Mouse (Mus musculus) heart, embryonic 15.5 days (tissue): Measurements from ENCODE around the gene Gm20604. TPM values are rescaled to one million over a fixed set of nuclear protein-coding genes. Genes with fewer than 3 reads are reported as not detected.

ENCODE experiments used
- ATAC-seq: fragments of 200-750 bp; cut with Nextera tagmentation; replicated peaks from 2 replicates; pipeline ENCODE4 v1.8.0; 2017; ENCODE audit warnings: low read depth, moderate TSS enrichment; ENCODE audit not compliant: insufficient number of reproducible peaks, insufficient read depth, low FRiP score
- H3K27ac ChIP-seq: fragments of 300-500 bp; sonication (generic); 2 replicates; pipeline ENCODE4 v1.5.1; 2015; ENCODE audit warnings: mild to moderate bottlenecking, inconsistent platforms
- H3K27me3 ChIP-seq: fragments of 300-500 bp; sonication (generic); 2 replicates; pipeline ENCODE4 v1.6.1; 2015; ENCODE audit warnings: inconsistent platforms
- H3K36me3 ChIP-seq: fragments of 300-500 bp; sonication (generic); 2 replicates; pipeline ENCODE4 v1.6.1; 2015; ENCODE audit warnings: mild to moderate bottlenecking, inconsistent platforms
- H3K4me1 ChIP-seq: fragments of 300-500 bp; sonication (generic); replicated peaks from 2 replicates; pipeline ENCODE4 v1.6.1; 2015; ENCODE audit warnings: inconsistent platforms
- H3K4me2 ChIP-seq: fragments of 300-500 bp; sonication (generic); 2 replicates; pipeline ENCODE4 v1.6.1; 2015; ENCODE audit warnings: inconsistent platforms, mild to moderate bottlenecking, moderate library complexity
- H3K4me3 ChIP-seq: fragments of 300-500 bp; sonication (generic); 2 replicates; pipeline ENCODE4 v1.5.1; 2015; ENCODE audit warnings: mild to moderate bottlenecking, inconsistent platforms
- H3K9ac ChIP-seq: fragments of 300-500 bp; sonication (generic); 2 replicates; pipeline ENCODE4 v1.6.1; 2015; ENCODE audit warnings: mild to moderate bottlenecking, inconsistent platforms
- H3K9me3 ChIP-seq: fragments of 300-500 bp; sonication (generic); replicated peaks from 2 replicates; pipeline ENCODE4 v1.6.1; 2016; ENCODE audit warnings: inconsistent platforms
- WGBS: fragments of 180-500 bp; shearing (Covaris S2); methylation state at CpG from one replicate; pipeline ENCODE4 v1.1.7; 2015; ENCODE audit warnings: mixed read lengths; 5-methylcytosine and 5-hydroxymethylcytosine counted together
- polyA plus RNA-seq: library from polyadenylated mRNA; unstranded; fragments of >200 nt; fragmentation: Nextera tagmentation; extraction: Ambion mirVana; gene quantifications from 2 replicates; pipeline ENCODE4 v1.2.1, GENCODE M21; 2015

The Gm20604 gene
- polyA plus RNA-seq, 1 experiment from 2014 or later: 15.6 TPM

GRCm38 (mm10) chr12:102704457-102705198, 53.8 kb downstream of the Gm20604 start, which contains the start of gene Itpk1:
Gene Itpk1, minus strand, starts transcription at chr12:102704930.
- WGBS: under 1% methylated on average over 75 of the region's 105 CpGs
- H3K9ac ChIP-seq: peak within 1 kb of the TSS; percentile 90
- peak within 1 kb of the TSS; percentile 95 for H3K4me2 ChIP-seq
- H3K36me3 ChIP-seq: no peaks in the 10 kb centered on the region
- peak; percentile 89 for ATAC-seq
- H3K27me3 ChIP-seq: no peaks in the 10 kb centered on the region
- no peaks in the 10 kb centered on the region for H3K9me3 ChIP-seq
- peak within 1 kb of the TSS; percentile 88 for H3K27ac ChIP-seq
- H3K4me3 ChIP-seq: peak within 1 kb of the TSS; percentile 76
- H3K4me1 ChIP-seq: peaks cover 30% of the 10 kb centered on the region

- Histone ChIP-seq H3K4me2 (peak overlapping the region; percentile 95), H3K4me1 (peaks cover 30% of the 10 kb centered on the region), H3K36me3 (no peaks in the 10 kb centered on the region), H3K4me3 (peak overlapping the region; percentile 76), H3K9me3 (no peaks in the 10 kb centered on the region), H3K9ac (peak overlapping the region; percentile 90), H3K27ac (peak overlapping the region; percentile 62), H3K27me3 (no peaks in the 10 kb centered on the region)
- WGBS: 12% methylated on average over 17 of the region's 17 CpGs
- ATAC-seq: 0 out of 2 replicates have a peak, but pooled peaks have one; percentile 2
Observed at GRCm38 (mm10) chr12:102703921-102704408, 54.5 kb downstream of the Gm20604 start.

GRCm38 (mm10) chr12:102703441-102703840, 55.0 kb downstream of the Gm20604 start:
- peaks cover 31% of the 10 kb centered on the region for H3K4me1 ChIP-seq
- no peak overlapping the region for H3K27ac ChIP-seq
- no peak overlapping the region for H3K9ac ChIP-seq
- H3K9me3 ChIP-seq: no peaks in the 10 kb centered on the region
- no peaks in the 10 kb centered on the region for H3K27me3 ChIP-seq
- peak overlapping the region; percentile 76 for H3K4me3 ChIP-seq
- no peak for ATAC-seq
- 52% methylated on average over 6 of the region's 6 CpGs for WGBS
- no peaks in the 10 kb centered on the region for H3K36me3 ChIP-seq
- H3K4me2 ChIP-seq: peak overlapping the region; percentile 95

- WGBS: 14% methylated on average over 4 of the region's 4 CpGs
- H3K4me2 ChIP-seq: peak overlapping the region; percentile 95
- peaks cover 35% of the 10 kb centered on the region for H3K4me1 ChIP-seq
- H3K4me3 ChIP-seq: peak overlapping the region; percentile 76
- no peak for ATAC-seq
- no peaks in the 10 kb centered on the region for H3K27me3 ChIP-seq
- H3K9me3 ChIP-seq: no peaks in the 10 kb centered on the region
- peak overlapping the region; percentile 54; the same call in 1 of the 2 replicates for H3K27ac ChIP-seq
- peak overlapping the region; percentile 32; the same call in 1 of the 2 replicates for H3K9ac ChIP-seq
- H3K36me3 ChIP-seq: no peaks in the 10 kb centered on the region
Observed at GRCm38 (mm10) chr12:102703111-102703412, 55.4 kb downstream of the Gm20604 start.

- peaks cover 38% of the 10 kb centered on the region for H3K4me1 ChIP-seq
- peak overlapping the region; percentile 32; the same call in 1 of the 2 replicates for H3K9ac ChIP-seq
- no peaks in the 10 kb centered on the region for H3K27me3 ChIP-seq
- H3K27ac ChIP-seq: peak overlapping the region; percentile 54
- H3K9me3 ChIP-seq: no peaks in the 10 kb centered on the region
- peak overlapping the region; percentile 76 for H3K4me3 ChIP-seq
- no peaks in the 10 kb centered on the region for H3K36me3 ChIP-seq
- whole genome bisulfite sequencing: 7% methylated on average over 15 of the region's 15 CpGs
- ATAC-seq: no peak
- H3K4me2 ChIP-seq: peak overlapping the region; percentile 95
Observed at GRCm38 (mm10) chr12:102702356-102703110, 55.9 kb downstream of the Gm20604 start.

- Histone ChIP-seq H3K27ac (no peak overlapping the region), H3K4me1 (peaks cover 45% of the 10 kb centered on the region), H3K4me2 (no peak overlapping the region), H3K4me3 (no peak overlapping the region), H3K9me3 (no peaks in the 10 kb centered on the region), H3K36me3 (no peaks in the 10 kb centered on the region), H3K9ac (no peak overlapping the region), H3K27me3 (no peaks in the 10 kb centered on the region)
- 81% methylated on average over 5 of the region's 5 CpGs for whole genome bisulfite sequencing
- ATAC-seq: no peak
Observed at GRCm38 (mm10) chr12:102701691-102702207, 56.7 kb downstream of the Gm20604 start.

- 62% methylated on average over 12 of the region's 12 CpGs for WGBS
- no peak overlapping the region for H3K27ac ChIP-seq
- peaks cover 45% of the 10 kb centered on the region for H3K4me1 ChIP-seq
- no peaks in the 10 kb centered on the region for H3K27me3 ChIP-seq
- ATAC-seq: no peak
- no peaks in the 10 kb centered on the region for H3K9me3 ChIP-seq
- H3K36me3 ChIP-seq: no peaks in the 10 kb centered on the region
- H3K9ac ChIP-seq: no peak overlapping the region
- no peak overlapping the region for H3K4me3 ChIP-seq
- H3K4me2 ChIP-seq: no peak overlapping the region
Observed at GRCm38 (mm10) chr12:102700453-102700852, 58.0 kb downstream of the Gm20604 start.

GRCm38 (mm10) chr12:102699156-102699555, 59.3 kb downstream of the Gm20604 start:
- peaks cover 44% of the 10 kb centered on the region for H3K4me1 ChIP-seq
- no peak overlapping the region for H3K27ac ChIP-seq
- H3K9ac ChIP-seq: no peak overlapping the region
- no peak overlapping the region for H3K4me2 ChIP-seq
- H3K9me3 ChIP-seq: no peaks in the 10 kb centered on the region
- no peaks in the 10 kb centered on the region for H3K36me3 ChIP-seq
- no peaks in the 10 kb centered on the region for H3K27me3 ChIP-seq
- WGBS: 54% methylated on average over 1 of the region's 1 CpGs
- no peak overlapping the region for H3K4me3 ChIP-seq
- ATAC-seq: no peak

- no peak overlapping the region for H3K27ac ChIP-seq
- no peaks in the 10 kb centered on the region for H3K27me3 ChIP-seq
- H3K9me3 ChIP-seq: no peaks in the 10 kb centered on the region
- 88% methylated on average over 1 of the region's 1 CpGs for WGBS
- H3K4me2 ChIP-seq: no peak overlapping the region
- peak; percentile 44; the same call in 1 of the 2 replicates for ATAC-seq
- no peak overlapping the region for H3K4me3 ChIP-seq
- no peak overlapping the region for H3K9ac ChIP-seq
- peaks cover 34% of the 10 kb centered on the region for H3K4me1 ChIP-seq
- no peaks in the 10 kb centered on the region for H3K36me3 ChIP-seq
Observed at GRCm38 (mm10) chr12:102698089-102698684, 60.3 kb downstream of the Gm20604 start.

GRCm38 (mm10) chr12:102697381-102697780, 61.1 kb downstream of the Gm20604 start:
- Histone ChIP-seq H3K27ac (no peak overlapping the region), H3K9me3 (no peaks in the 10 kb centered on the region), H3K36me3 (no peaks in the 10 kb centered on the region), H3K9ac (no peak overlapping the region), H3K4me3 (no peak overlapping the region), H3K4me1 (peaks cover 29% of the 10 kb centered on the region), H3K27me3 (no peaks in the 10 kb centered on the region), H3K4me2 (no peak overlapping the region)
- ATAC-seq: no peak
- 79% methylated on average over 7 of the region's 7 CpGs for WGBS
